Mouse (Mus musculus) liver, embryonic 14.5 days (tissue): ENCODE data around the gene Zcchc10.
"Not testable (repeated sequence)": the region's sequence is repeated elsewhere in the genome, so short reads cannot be mapped to it uniquely, and the experiment has no call there.

Experiments
- CTCF ChIP-seq: IDR thresholded peaks from 2 replicates; pipeline ENCODE4 v1.5.1; 2016; ENCODE audit warnings: antibody characterized with exemption, low read depth, control low read depth
- EP300 ChIP-seq: IDR thresholded peaks from 2 replicates; pipeline ENCODE4 v1.6.1; 2016; ENCODE audit warnings: antibody characterized with exemption, low read depth

DNA sequence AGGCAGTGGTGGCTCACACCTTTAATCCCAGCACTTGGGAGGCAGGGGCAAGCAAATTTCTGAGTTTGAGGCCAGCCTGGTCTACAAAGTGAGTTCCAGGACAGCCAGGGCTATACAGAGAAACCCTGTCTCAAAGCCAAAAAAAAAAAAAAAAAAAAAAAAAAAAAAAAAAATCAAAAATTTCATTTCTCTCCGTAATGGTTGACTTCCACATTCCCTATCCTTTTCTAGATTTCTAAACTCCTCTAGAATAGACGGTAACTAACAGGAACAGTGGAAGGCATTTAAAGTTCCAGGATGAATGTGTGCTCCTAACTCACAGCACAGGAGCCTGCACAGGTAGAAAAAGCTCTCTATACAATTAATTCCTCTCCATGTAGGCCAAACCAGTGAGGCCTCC, 34.3 kb upstream of the Zcchc10 start:
- not testable (repeated sequence) for TF ChIP-seq CTCF, EP300
